Mouse (Mus musculus) lung, adult 2 months (tissue): ENCODE measurements around the gene Raph1.
A peak's percentile ranks its signal among the peaks of the same experiment; 100 is the strongest.

ENCODE experiments used
- CTCF ChIP-seq: fragments of 200-500 bp; IDR thresholded peaks from 2 replicates; pipeline ENCODE4 v1.5.1; 2011; ENCODE audit warnings: mild to moderate bottlenecking, low read length, control low read depth; ENCODE audit not compliant: insufficient read depth
- POLR2A ChIP-seq: fragments of 200-500 bp; IDR thresholded peaks from 2 replicates; pipeline ENCODE4 v1.6.1; 2011; ENCODE audit warnings: low read depth, mild to moderate bottlenecking, control low read depth, low read length, borderline replicate concordance; ENCODE audit errors: extremely low read depth

- TF ChIP-seq CTCF: no peak
- peak; percentile 66; the same call in 1 of the 2 replicates for TF ChIP-seq POLR2A
Measured at GRCm38 (mm10) chr1:60566631-60567311, at the start of gene Raph1.
